9 mouse cellular contexts compared by ENCODE assay signal in the genomic region with DNA sequence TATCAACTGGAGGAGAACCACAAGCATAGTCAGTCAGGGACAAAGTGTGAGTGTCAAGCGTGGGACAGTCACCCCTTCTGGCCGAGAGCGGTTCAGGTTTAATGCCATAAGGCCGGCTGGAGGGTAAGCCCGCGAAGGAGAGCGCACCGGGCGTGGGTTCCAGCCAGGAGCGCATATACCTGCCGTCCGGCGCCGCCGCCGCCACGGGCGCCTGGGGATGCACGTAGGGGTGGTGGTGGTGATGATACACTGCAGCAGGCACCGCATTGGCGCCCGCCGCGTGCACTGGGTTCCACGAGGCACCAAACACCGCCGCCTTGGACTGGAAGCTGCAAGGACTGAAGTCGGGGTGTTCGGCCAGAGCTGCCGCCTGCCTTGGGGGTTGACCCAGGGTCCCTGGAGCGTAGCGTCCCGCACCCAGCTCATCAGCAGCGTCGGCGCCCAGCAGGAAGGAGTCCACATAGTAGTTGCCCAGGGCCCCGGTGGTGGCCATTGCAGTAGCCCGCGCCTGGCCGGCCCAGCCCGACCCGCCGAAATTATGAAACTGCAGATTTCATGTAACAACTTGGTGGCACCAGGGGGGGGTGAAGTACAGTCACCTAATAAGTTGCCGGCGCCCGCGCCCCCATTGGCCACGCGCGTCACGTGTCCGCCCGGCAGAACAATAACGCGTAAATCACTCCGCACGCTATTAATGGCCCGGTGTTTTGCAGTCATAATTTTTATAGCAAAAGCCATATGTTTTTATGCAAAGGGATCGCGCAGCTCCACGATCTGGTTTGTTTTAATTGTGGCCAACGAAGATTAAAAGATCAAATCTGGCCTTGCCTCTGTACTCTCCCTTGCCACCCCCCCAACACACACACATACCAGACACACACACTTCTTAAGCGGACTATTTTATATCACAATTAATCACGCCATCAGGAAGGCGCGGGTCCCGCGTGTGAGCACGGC. TPM values are rescaled to one million over a fixed set of nuclear protein-coding genes. Genes with fewer than 3 reads are reported as not detected.
DNase-seq lines count a peak whose midpoint lies in the region; ATAC-seq lines count a peak whose summit lies in the region.
"Had no signal": no experiment of that assay in that cellular context is flagged by ENCODE, and none has a peak within 500 bp of the region (broad histone marks: within the 10 kb centered on the region; RNA-seq: fewer than 3 reads in every experiment).

No protein-coding gene starts in this region.

- no peak overlapping the region for H3K9ac ChIP-seq in liver, embryonic 13.5 days

- no peaks in the 10 kb centered on the region for H3K9me3 ChIP-seq in liver, embryonic 13.5 days (replicated peaks)

- H3K27me3 ChIP-seq in liver, embryonic 13.5 days: peaks cover 99% of the 10 kb centered on the region

- 1% methylated on average over 69 of the region's 69 CpGs for WGBS in liver, embryonic 13.5 days (ENCODE audit: insufficient replicate concordance)

- H3K4me2 ChIP-seq in liver, embryonic 13.5 days: peak overlapping the region; percentile 39

- H3K36me3 ChIP-seq in liver, embryonic 13.5 days: no peaks in the 10 kb centered on the region

- 0 out of 2 replicates have a peak, but pooled peaks cover 4% of the 10 kb centered on the region for H3K4me1 ChIP-seq in liver, embryonic 13.5 days (replicated peaks)

- no peak for ATAC-seq in CD4-positive, CD25-positive, alpha-beta regulatory T cell, adult 4 months
- peak; percentile 45 for ATAC-seq in granulocyte monocyte progenitor cell, adult 5-6 weeks (replicated peaks; ENCODE audit: poor library complexity, severe bottlenecking)
- no peak for ATAC-seq in liver, embryonic 13.5 days (ENCODE audit: low read depth)

- no peak overlapping the region for H3K27ac ChIP-seq in liver, embryonic 13.5 days

- peak overlapping the region; percentile 32 for H3K4me3 ChIP-seq in liver, embryonic 13.5 days (replicated peaks)
- H3K4me3 ChIP-seq: erythroblast, embryonic 14.5 days had no signal

- DNase-seq in CD4-positive, CD25-positive, alpha-beta regulatory T cell, adult 2 months (ENCODE audit: low read depth, low spot score): peak; percentile 59
- DNase-seq in 3134 (ENCODE audit: extremely low read depth, insufficient read length, low spot score): peak; percentile 84
- DNase-seq in liver, embryonic 13.5 days: no peak
- no peak for DNase-seq in natural killer cell, adult 2 months (ENCODE audit: low spot score in 2 of 2)
- no peak for DNase-seq in lung, postnatal 36 days
- no peak for DNase-seq in testis, postnatal 14 days (ENCODE audit: low spot score)

RNA-seq across cellular contexts. Expression of a gene that starts 4.2 kb away (rescaled TPM):
- polyA plus RNA-seq in CD4-positive, CD25-positive, alpha-beta regulatory T cell, adult 4 months (2017; shearing (Covaris generic)): not detected
- total RNA-seq in granulocyte monocyte progenitor cell, adult 5-6 weeks (2014; fragmentation: Nextera tagmentation): 18.3 and 20.5 TPM in 2 replicates
- total RNA-seq in granulocyte monocyte progenitor cell, adult 5-6 weeks (2017): 6.4 and 10.8 TPM in 2 replicates
- polyA plus RNA-seq in liver, embryonic 13.5 days (2015; fragmentation: Nextera tagmentation; extraction: Ambion mirVana): 0.52 and 0.59 TPM in 2 replicates

RNA-seq across cellular contexts. Expression of a gene that starts 5.0 kb away (rescaled TPM):
- polyA plus RNA-seq in CD4-positive, CD25-positive, alpha-beta regulatory T cell, adult 4 months (2017; shearing (Covaris generic)): under 1 TPM in 1 of 2 experiments, not detected in 1; 0.17 TPM
- 8.9 and 14.7 TPM in 2 replicates for total RNA-seq in granulocyte monocyte progenitor cell, adult 5-6 weeks (2014; fragmentation: Nextera tagmentation)
- 16.8 and 24.4 TPM in 2 replicates for total RNA-seq in granulocyte monocyte progenitor cell, adult 5-6 weeks (2017)
- polyA plus RNA-seq in liver, embryonic 13.5 days (2015; fragmentation: Nextera tagmentation; extraction: Ambion mirVana): 0.44 and 0.89 TPM in 2 replicates
- polyA plus RNA-seq: erythroblast, embryonic 14.5 days had no signal

RNA-seq across cellular contexts. Expression of a gene that starts 12.8 kb away (rescaled TPM):
- not detected for polyA plus RNA-seq in CD4-positive, CD25-positive, alpha-beta regulatory T cell, adult 4 months (2017; shearing (Covaris generic))
- total RNA-seq in granulocyte monocyte progenitor cell, adult 5-6 weeks (2014; fragmentation: Nextera tagmentation): not detected in 2 replicates
- not detected in 2 replicates for total RNA-seq in granulocyte monocyte progenitor cell, adult 5-6 weeks (2017)
- polyA plus RNA-seq in liver, embryonic 13.5 days (2015; fragmentation: Nextera tagmentation; extraction: Ambion mirVana): not detected in 2 replicates
- polyA plus RNA-seq: erythroblast, embryonic 14.5 days had no signal

RNA-seq across cellular contexts. Expression of a gene that starts 12.8 kb away (rescaled TPM):
- polyA plus RNA-seq in CD4-positive, CD25-positive, alpha-beta regulatory T cell, adult 4 months (2017; shearing (Covaris generic)): under 1 TPM in 1 of 2 experiments, not detected in 1; 0.15 TPM
- 1.7 and 3.1 TPM in 2 replicates for total RNA-seq in granulocyte monocyte progenitor cell, adult 5-6 weeks (2014; fragmentation: Nextera tagmentation)
- 0.34 TPM in 1 of 2 replicates, not detected in the other for total RNA-seq in granulocyte monocyte progenitor cell, adult 5-6 weeks (2017)
- polyA plus RNA-seq in liver, embryonic 13.5 days (2015; fragmentation: Nextera tagmentation; extraction: Ambion mirVana): 0.24 and 0.43 TPM in 2 replicates
- polyA plus RNA-seq: erythroblast, embryonic 14.5 days had no signal

RNA-seq across cellular contexts. Expression of a gene that starts 14.8 kb away (rescaled TPM):
- polyA plus RNA-seq in CD4-positive, CD25-positive, alpha-beta regulatory T cell, adult 4 months (2017; shearing (Covaris generic)): not detected
- total RNA-seq in granulocyte monocyte progenitor cell, adult 5-6 weeks (2014; fragmentation: Nextera tagmentation): 0.47 TPM in 1 of 2 replicates, not detected in the other
- 0.57 TPM in 1 of 2 replicates, not detected in the other for total RNA-seq in granulocyte monocyte progenitor cell, adult 5-6 weeks (2017)
- polyA plus RNA-seq in liver, embryonic 13.5 days (2015; fragmentation: Nextera tagmentation; extraction: Ambion mirVana): 0.14 and 0.15 TPM in 2 replicates
- polyA plus RNA-seq: erythroblast, embryonic 14.5 days had no signal

Comparison
In these comparisons a context has a peak if more than half of its experiments do, and no peak if none do; other contexts are left out.
1. DNase-seq: peak in CD4-positive, CD25-positive, alpha-beta regulatory T cell, adult 2 months (single experiment) and 3134 (single experiment); none in liver, embryonic 13.5 days (single experiment), natural killer cell, adult 2 months (0 of 2), lung, postnatal 36 days (single experiment) and testis, postnatal 14 days (single experiment).